Mouse (Mus musculus): ENCODE measurements around the gene B3galt4. TPM values are rescaled to one million over a fixed set of nuclear protein-coding genes. Genes with fewer than 3 reads are reported as not detected.

Gene B3galt4
- polyA plus RNA-seq, 1 experiment from 2014 or later, result 3.8 TPM

DNA sequence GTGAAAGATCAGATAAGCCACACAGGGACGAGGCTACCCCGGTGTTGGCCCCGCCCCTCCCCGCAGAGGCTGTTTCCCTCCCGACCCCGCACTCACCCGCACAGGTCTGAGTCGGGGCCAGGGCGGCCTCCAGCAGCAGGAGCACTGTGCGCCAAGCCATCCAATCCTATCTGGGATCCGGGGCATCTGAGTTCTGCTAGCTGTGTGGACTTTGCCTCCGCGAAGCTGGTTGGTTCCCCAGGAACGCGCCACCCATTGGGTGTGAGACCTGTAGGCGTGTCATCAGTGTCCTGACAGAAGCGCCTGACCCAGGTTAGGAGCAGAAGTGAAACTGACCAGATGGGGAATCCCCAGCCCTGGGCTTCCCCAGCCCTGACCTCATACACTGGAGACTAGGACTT, 27.3 kb upstream of the B3galt4 start:
- Histone ChIP-seq H3K9me3 (ENCODE audit: control insufficient read depth, low read length) (no peaks in the 10 kb centered on the region), H3K4me3 (ENCODE audit: control insufficient read depth in 1 of 2, insufficient read depth in 1 of 2, low read depth in 1 of 2, low read length in 2 of 2) (peak overlapping the region; percentile 35 to 36; a peak in 3 of 4 replicates), H3K4me1 (ENCODE audit: control insufficient read depth in 2 of 2, insufficient read depth in 2 of 2, low read length in 2 of 2) (peaks cover 11 to 12% of the 10 kb centered on the region in 2 experiments; a peak in 2 of 4 replicates), H3K27ac (replicated peaks in 1 of 2; ENCODE audit: control insufficient read depth in 1 of 2, insufficient read depth in 1 of 2, low read depth in 2 of 2, low read length in 2 of 2) (no peak overlapping the region), H3K9ac (ENCODE audit: low read length) (peak overlapping the region; percentile 46; the same call in 1 of the 2 replicates), H3K36me3 (ENCODE audit: control insufficient read depth, insufficient read depth, low read length) (no peaks in the 10 kb centered on the region), H3K27me3 (ENCODE audit: control insufficient read depth, insufficient read depth, low read length) (peaks cover 46% of the 10 kb centered on the region), H3K4me2 (ENCODE audit: low read length) (peak overlapping the region; percentile 63)
- ATAC-seq (ENCODE audit: insufficient number of reproducible peaks, insufficient read depth, low FRiP score, low read depth), result 0 out of 2 replicates have a peak, but pooled peaks have one; percentile 23
- WGBS, result under 1% methylated on average over 17 of the region's 17 CpGs

GRCm38 (mm10) chr17:33977861-33978557, 26.7 kb upstream of the B3galt4 start:
- Histone ChIP-seq H3K36me3 (ENCODE audit: control insufficient read depth, insufficient read depth, low read length) (no peaks in the 10 kb centered on the region), H3K4me3 (ENCODE audit: control insufficient read depth in 1 of 2, insufficient read depth in 1 of 2, low read depth in 1 of 2, low read length in 2 of 2) (peak overlapping the region; percentile 35 to 36), H3K9me3 (ENCODE audit: control insufficient read depth, low read length) (no peaks in the 10 kb centered on the region), H3K9ac (ENCODE audit: low read length) (peak overlapping the region; percentile 46; the same call in 1 of the 2 replicates), H3K27ac (replicated peaks in 1 of 2; ENCODE audit: control insufficient read depth in 1 of 2, insufficient read depth in 1 of 2, low read depth in 2 of 2, low read length in 2 of 2) (no peak overlapping the region), H3K4me2 (ENCODE audit: low read length) (peak overlapping the region; percentile 63), H3K27me3 (ENCODE audit: control insufficient read depth, insufficient read depth, low read length) (peaks cover 47% of the 10 kb centered on the region), H3K4me1 (ENCODE audit: control insufficient read depth in 2 of 2, insufficient read depth in 2 of 2, low read length in 2 of 2) (peaks cover 11 to 12% of the 10 kb centered on the region in 2 experiments; a peak in 2 of 4 replicates)
- no peak for ATAC-seq (ENCODE audit: insufficient number of reproducible peaks, insufficient read depth, low FRiP score, low read depth)
- 2% methylated on average over 56 of the region's 57 CpGs for whole genome bisulfite sequencing

DNA sequence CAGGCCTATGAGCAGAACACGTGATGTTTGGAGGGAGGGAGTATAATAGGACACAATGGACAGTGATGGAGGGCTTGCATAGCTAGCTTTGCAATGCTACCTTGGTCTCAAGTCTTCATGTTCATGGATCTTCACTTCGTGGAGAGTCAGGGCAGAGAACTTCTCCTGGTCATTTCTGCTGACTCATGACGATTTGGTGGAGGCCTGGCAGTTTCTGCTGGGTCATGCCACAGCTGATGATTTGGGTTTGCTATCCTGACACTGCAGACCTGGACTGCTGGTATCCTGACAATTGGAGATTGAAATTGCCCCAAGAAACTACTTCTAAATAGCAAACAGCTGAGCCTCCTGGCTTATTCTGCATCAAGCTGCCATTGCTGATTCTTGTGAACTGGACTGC, 22.3 kb upstream of the B3galt4 start:
- 47% methylated on average over 3 of the region's 3 CpGs for WGBS
- H3K4me2 ChIP-seq (ENCODE audit: low read length), result no peak overlapping the region
- no peak for ATAC-seq (ENCODE audit: insufficient number of reproducible peaks, insufficient read depth, low FRiP score, low read depth)
- peaks cover 28% of the 10 kb centered on the region for H3K27me3 ChIP-seq (ENCODE audit: control insufficient read depth, insufficient read depth, low read length)
- H3K4me3 ChIP-seq (ENCODE audit: control insufficient read depth in 1 of 2, insufficient read depth in 1 of 2, low read depth in 1 of 2, low read length in 2 of 2), result no peak overlapping the region
- peaks cover 3 to 4% of the 10 kb centered on the region in 2 experiments; a peak in 2 of 4 replicates for H3K4me1 ChIP-seq (ENCODE audit: control insufficient read depth in 2 of 2, insufficient read depth in 2 of 2, low read length in 2 of 2)
- no peak overlapping the region for H3K9ac ChIP-seq (ENCODE audit: low read length)
- no peaks in the 10 kb centered on the region for H3K36me3 ChIP-seq (ENCODE audit: control insufficient read depth, insufficient read depth, low read length)
- H3K27ac ChIP-seq (replicated peaks in 1 of 2; ENCODE audit: control insufficient read depth in 1 of 2, insufficient read depth in 1 of 2, low read depth in 2 of 2, low read length in 2 of 2), result no peak overlapping the region
- 0 out of 2 replicates have a peak, but pooled peaks cover 6% of the 10 kb centered on the region for H3K9me3 ChIP-seq (ENCODE audit: control insufficient read depth, low read length)

DNA sequence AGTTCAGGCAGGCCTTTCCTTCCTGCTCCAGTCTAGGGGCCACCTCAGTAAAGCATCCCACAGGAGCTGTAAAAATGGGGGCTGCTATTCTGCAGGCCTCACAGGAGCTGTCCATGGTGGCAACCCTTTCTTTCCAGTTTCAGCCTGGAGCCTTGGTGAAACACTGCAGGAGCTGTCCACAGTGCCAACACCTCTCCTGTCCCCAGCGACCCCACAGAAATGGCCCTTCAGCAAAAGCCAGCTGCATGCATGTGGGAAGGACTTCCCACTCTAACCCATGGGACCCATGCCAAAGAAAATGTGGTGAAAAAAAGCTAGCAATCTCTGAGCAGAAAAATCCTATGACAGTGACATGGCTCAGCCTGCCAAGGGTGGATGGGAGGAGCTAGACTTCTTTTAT, 21.4 kb upstream of the B3galt4 start:
- H3K36me3 ChIP-seq (ENCODE audit: control insufficient read depth, insufficient read depth, low read length), result no peaks in the 10 kb centered on the region
- H3K4me3 ChIP-seq (ENCODE audit: control insufficient read depth in 1 of 2, insufficient read depth in 1 of 2, low read depth in 1 of 2, low read length in 2 of 2), result no peak overlapping the region
- H3K4me1 ChIP-seq (ENCODE audit: control insufficient read depth in 2 of 2, insufficient read depth in 2 of 2, low read length in 2 of 2), result no peaks in the 10 kb centered on the region
- 0 out of 2 replicates have a peak, but pooled peaks have one; percentile 28 for ATAC-seq (ENCODE audit: insufficient number of reproducible peaks, insufficient read depth, low FRiP score, low read depth)
- 0 out of 2 replicates have a peak, but pooled peaks cover 6% of the 10 kb centered on the region for H3K9me3 ChIP-seq (ENCODE audit: control insufficient read depth, low read length)
- WGBS, result 8% methylated on average over 1 of the region's 1 CpGs
- no peak overlapping the region for H3K27ac ChIP-seq (replicated peaks in 1 of 2; ENCODE audit: control insufficient read depth in 1 of 2, insufficient read depth in 1 of 2, low read depth in 2 of 2, low read length in 2 of 2)
- no peak overlapping the region for H3K9ac ChIP-seq (ENCODE audit: low read length)
- H3K4me2 ChIP-seq (ENCODE audit: low read length), result no peak overlapping the region
- H3K27me3 ChIP-seq (ENCODE audit: control insufficient read depth, insufficient read depth, low read length), result peaks cover 19% of the 10 kb centered on the region

DNA sequence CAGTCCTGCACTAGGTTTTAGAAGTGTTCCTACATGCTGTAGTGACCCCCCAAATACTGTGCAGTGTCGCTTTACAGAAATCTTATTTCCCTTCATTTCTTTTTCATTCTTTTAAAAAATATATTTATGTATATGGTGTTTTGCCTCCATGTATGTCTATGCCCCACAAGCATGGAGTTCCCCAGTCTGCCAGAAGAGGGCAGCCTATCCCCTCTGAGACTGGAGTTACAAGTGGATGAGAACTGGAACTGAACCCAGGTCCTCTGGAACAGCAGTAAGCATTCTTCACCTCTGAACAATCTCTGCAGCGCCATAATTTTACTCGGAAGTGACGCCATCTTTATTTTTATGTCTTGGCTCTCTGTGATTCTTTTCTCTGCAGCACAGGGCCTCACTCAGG, 18.1 kb upstream of the B3galt4 start:
- no peak for ATAC-seq (ENCODE audit: insufficient number of reproducible peaks, insufficient read depth, low FRiP score, low read depth)
- H3K4me2 ChIP-seq (ENCODE audit: low read length), result no peak overlapping the region
- 74% methylated on average over 4 of the region's 4 CpGs for WGBS
- H3K4me1 ChIP-seq (ENCODE audit: control insufficient read depth in 2 of 2, insufficient read depth in 2 of 2, low read length in 2 of 2), result no peaks in the 10 kb centered on the region
- no peak overlapping the region for H3K4me3 ChIP-seq (ENCODE audit: control insufficient read depth in 1 of 2, insufficient read depth in 1 of 2, low read depth in 1 of 2, low read length in 2 of 2)
- peaks cover 19% of the 10 kb centered on the region for H3K36me3 ChIP-seq (ENCODE audit: control insufficient read depth, insufficient read depth, low read length)
- H3K9me3 ChIP-seq (ENCODE audit: control insufficient read depth, low read length), result 0 out of 2 replicates have a peak, but pooled peaks cover 6% of the 10 kb centered on the region
- H3K9ac ChIP-seq (ENCODE audit: low read length), result no peak overlapping the region
- 0 out of 2 replicates have a peak, but pooled peaks cover 3% of the 10 kb centered on the region for H3K27me3 ChIP-seq (ENCODE audit: control insufficient read depth, insufficient read depth, low read length)
- H3K27ac ChIP-seq (replicated peaks in 1 of 2; ENCODE audit: control insufficient read depth in 1 of 2, insufficient read depth in 1 of 2, low read depth in 2 of 2, low read length in 2 of 2), result no peak overlapping the region

GRCm38 (mm10) chr17:33968927-33969326, 17.6 kb upstream of the B3galt4 start:
- H3K4me1 ChIP-seq (ENCODE audit: control insufficient read depth in 2 of 2, insufficient read depth in 2 of 2, low read length in 2 of 2), result no peaks in the 10 kb centered on the region
- no peak overlapping the region for H3K27ac ChIP-seq (replicated peaks in 1 of 2; ENCODE audit: control insufficient read depth in 1 of 2, insufficient read depth in 1 of 2, low read depth in 2 of 2, low read length in 2 of 2)
- WGBS, result 27% methylated on average over 5 of the region's 5 CpGs
- 0 out of 2 replicates have a peak, but pooled peaks cover 6% of the 10 kb centered on the region for H3K9me3 ChIP-seq (ENCODE audit: control insufficient read depth, low read length)
- H3K4me2 ChIP-seq (ENCODE audit: low read length), result no peak overlapping the region
- peak; percentile 43 for ATAC-seq (ENCODE audit: insufficient number of reproducible peaks, insufficient read depth, low FRiP score, low read depth)
- H3K36me3 ChIP-seq (ENCODE audit: control insufficient read depth, insufficient read depth, low read length), result peaks cover 19% of the 10 kb centered on the region
- H3K9ac ChIP-seq (ENCODE audit: low read length), result no peak overlapping the region
- no peak overlapping the region for H3K4me3 ChIP-seq (ENCODE audit: control insufficient read depth in 1 of 2, insufficient read depth in 1 of 2, low read depth in 1 of 2, low read length in 2 of 2)
- 0 out of 2 replicates have a peak, but pooled peaks cover 3% of the 10 kb centered on the region for H3K27me3 ChIP-seq (ENCODE audit: control insufficient read depth, insufficient read depth, low read length)

GRCm38 (mm10) chr17:33968489-33968888, 17.2 kb upstream of the B3galt4 start:
- Histone ChIP-seq H3K27ac (replicated peaks in 1 of 2; ENCODE audit: control insufficient read depth in 1 of 2, insufficient read depth in 1 of 2, low read depth in 2 of 2, low read length in 2 of 2) (no peak overlapping the region), H3K4me3 (ENCODE audit: control insufficient read depth in 1 of 2, insufficient read depth in 1 of 2, low read depth in 1 of 2, low read length in 2 of 2) (no peak overlapping the region), H3K9ac (ENCODE audit: low read length) (no peak overlapping the region), H3K27me3 (ENCODE audit: control insufficient read depth, insufficient read depth, low read length) (no peaks in the 10 kb centered on the region), H3K36me3 (ENCODE audit: control insufficient read depth, insufficient read depth, low read length) (peaks cover 20% of the 10 kb centered on the region), H3K4me1 (ENCODE audit: control insufficient read depth in 2 of 2, insufficient read depth in 2 of 2, low read length in 2 of 2) (no peaks in the 10 kb centered on the region), H3K9me3 (ENCODE audit: control insufficient read depth, low read length) (0 out of 2 replicates have a peak, but pooled peaks cover 6% of the 10 kb centered on the region), H3K4me2 (ENCODE audit: low read length) (no peak overlapping the region)
- peak; percentile 59 for ATAC-seq (ENCODE audit: insufficient number of reproducible peaks, insufficient read depth, low FRiP score, low read depth)
- WGBS, result 2% methylated on average over 9 of the region's 9 CpGs
